Mouse (Mus musculus) heart, postnatal 0 days (tissue): ENCODE results near the gene Gm20661.

Experiments
- CTCF ChIP-seq: IDR thresholded peaks from 2 replicates; pipeline ENCODE4 v1.5.1; 2016; ENCODE audit warnings: antibody characterized with exemption, control low read depth, low read depth
- EP300 ChIP-seq: IDR thresholded peaks from 2 replicates; pipeline ENCODE4 v1.6.1; 2016; ENCODE audit warnings: antibody characterized with exemption, low read depth

DNA sequence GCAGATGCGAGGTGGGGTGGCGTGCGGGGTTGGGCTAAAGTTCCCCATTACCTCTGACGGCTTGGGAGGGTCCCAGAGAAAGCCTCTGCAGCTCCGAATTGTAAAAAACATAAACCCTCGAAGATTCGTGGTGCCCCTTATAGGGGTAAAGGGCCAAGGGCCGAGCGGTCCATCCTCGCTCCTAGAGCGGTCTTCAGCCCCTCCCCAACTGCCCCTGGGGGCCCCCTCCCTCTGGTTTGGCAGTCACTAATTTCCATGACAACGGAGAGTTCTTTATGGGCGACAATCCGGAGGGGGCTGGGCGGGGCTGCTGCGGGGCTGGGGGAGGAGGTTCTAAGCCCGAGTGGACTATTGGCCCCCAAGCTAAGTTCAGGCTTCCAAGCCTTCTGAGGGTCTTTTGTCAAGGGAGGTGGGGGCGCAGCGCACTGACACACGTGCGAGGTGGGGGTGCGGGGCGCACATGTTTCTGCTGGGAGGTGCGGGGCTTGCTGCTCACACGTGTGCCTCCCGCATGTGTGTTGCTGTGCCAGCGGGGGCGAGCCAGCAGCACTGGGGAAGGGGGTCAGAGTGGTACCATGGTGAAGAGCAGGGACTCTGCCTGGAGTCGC, 46.5 kb upstream of the Gm20661 start:
- TF ChIP-seq CTCF (no peak), EP300 (no peak)
